Mouse (Mus musculus) olfactory bulb, adult 2 months (tissue): ENCODE measurements around the gene Cdkn1b.

Experiments
- CTCF ChIP-seq: fragments of 200-500 bp; IDR thresholded peaks from 2 replicates; pipeline ENCODE4 v1.5.1; 2012; ENCODE audit warnings: low read depth, mild to moderate bottlenecking, low read length, moderate library complexity; ENCODE audit not compliant: insufficient read depth
- POLR2A ChIP-seq: fragments of 200-500 bp; IDR thresholded peaks from 2 replicates; pipeline ENCODE4 v1.6.1; 2012; ENCODE audit warnings: mild to moderate bottlenecking, low read depth, low read length, moderate library complexity; ENCODE audit not compliant: insufficient read depth

- TF ChIP-seq POLR2A (no peak), CTCF (no peak)
Measured at GRCm38 (mm10) chr6:134921014-134921694, 953 bp downstream of the Cdkn1b start.
